Mouse (Mus musculus): ENCODE measurements around the gene Zswim3. TPM values are rescaled to one million over a fixed set of nuclear protein-coding genes. Genes with fewer than 3 reads are reported as not detected.
A peak's percentile ranks its signal among the peaks of the same experiment; 100 is the strongest.

The Zswim3 gene
- polyA plus RNA-seq, 1 experiment from 2014 or later, result 8.8 TPM

DNA sequence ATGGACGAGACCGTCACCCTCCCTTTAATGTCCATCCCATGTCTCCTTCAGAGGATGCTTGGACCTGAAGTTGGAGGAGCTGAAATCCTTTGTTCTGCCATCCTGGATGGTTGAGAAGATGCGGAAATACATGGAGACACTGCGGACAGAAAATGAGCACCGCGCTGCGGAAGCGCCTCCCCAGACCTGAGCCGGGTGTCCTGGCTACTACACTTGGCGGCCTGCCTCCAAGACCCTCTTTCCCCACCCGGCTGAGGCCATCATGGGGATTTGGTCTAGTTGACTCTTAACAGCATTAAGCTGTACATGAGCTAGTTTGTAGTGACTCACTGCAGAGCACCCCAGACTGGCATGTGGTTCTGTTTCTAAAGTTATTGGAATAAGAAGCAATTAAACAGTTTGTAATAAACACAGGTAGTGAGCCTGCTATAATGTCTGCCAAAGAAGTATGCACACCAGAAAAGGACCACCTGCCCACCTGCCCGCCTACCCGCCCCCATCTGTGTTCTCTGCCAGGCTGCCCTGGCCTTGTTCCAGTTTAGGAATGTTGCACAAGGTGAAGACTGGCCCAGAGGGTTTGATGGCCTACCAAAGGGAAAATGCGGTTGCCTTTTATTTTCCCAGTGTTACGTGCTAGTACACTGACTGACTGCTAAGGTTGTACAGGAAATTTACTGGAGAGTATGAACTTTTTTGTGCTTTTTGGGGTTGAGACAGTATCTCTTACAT lies 36.9 kb upstream of the Zswim3 start:
- ATAC-seq (ENCODE audit: insufficient read depth, low FRiP score), result no peak
- Histone ChIP-seq H3K9me3 (replicated peaks; ENCODE audit: control insufficient read depth, low read length) (no peaks in the 10 kb centered on the region), H3K27me3 (ENCODE audit: control insufficient read depth, insufficient read depth, low read length) (no peaks in the 10 kb centered on the region), H3K9ac (ENCODE audit: low read length) (no peak overlapping the region), H3K4me1 (ENCODE audit: control insufficient read depth, insufficient read depth, low read length) (peaks cover 23% of the 10 kb centered on the region), H3K4me2 (ENCODE audit: low read depth, low read length) (no peak overlapping the region), H3K27ac (ENCODE audit: low read length) (no peak overlapping the region), H3K4me3 (replicated peaks; ENCODE audit: low read length) (no peak overlapping the region), H3K36me3 (ENCODE audit: control insufficient read depth, insufficient read depth, low read length) (peaks cover 9% of the 10 kb centered on the region)
- 89% methylated on average over 15 of the region's 15 CpGs for WGBS

DNA sequence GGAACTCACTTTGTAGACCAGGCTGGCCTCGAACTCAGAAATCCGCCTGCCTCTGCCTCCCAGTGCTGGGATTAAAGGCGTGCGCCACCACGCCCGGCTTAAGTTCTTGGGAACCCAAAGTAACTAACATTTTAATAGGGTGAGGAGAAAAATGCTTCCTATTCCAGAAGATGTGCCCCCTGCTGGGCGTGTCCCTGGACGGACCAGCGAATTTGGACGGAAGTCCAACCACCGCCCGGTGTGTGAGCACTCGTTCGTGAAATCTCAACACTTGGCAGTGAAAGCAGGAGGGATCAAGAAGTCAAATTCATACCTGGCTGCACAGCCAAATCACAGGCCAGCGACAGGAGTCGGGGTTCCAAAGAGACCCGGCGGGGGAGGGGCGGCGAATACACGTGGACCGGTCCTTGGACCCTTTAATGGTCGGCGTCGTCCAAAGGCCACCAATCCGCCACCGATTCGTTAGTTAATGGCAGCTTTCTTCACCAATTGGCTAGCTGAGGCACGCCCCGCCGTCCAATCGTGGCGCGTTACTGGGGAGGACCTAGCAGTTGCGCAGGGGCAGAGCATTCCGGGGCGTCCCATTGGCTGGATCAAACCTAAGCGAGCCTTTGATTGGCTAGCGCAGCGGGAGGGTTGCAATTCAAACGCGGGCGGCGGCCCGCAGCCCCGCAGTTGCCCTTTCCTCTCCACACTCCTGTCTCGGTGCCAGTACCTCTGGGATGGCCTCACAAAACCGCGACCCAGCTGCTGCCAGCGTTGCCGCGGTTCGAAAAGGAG lies 35.5 kb upstream of the Zswim3 start, which contains the start of gene Ube2c:
TSS of gene Ube2c (plus strand) at position 641 of the 780 bp plus-strand sequence.
- Histone ChIP-seq H3K36me3 (ENCODE audit: control insufficient read depth, insufficient read depth, low read length) (peaks cover 12% of the 10 kb centered on the region), H3K4me1 (ENCODE audit: control insufficient read depth, insufficient read depth, low read length) (peaks cover 30% of the 10 kb centered on the region), H3K4me3 (replicated peaks; ENCODE audit: low read length) (peak within 1 kb of the TSS; percentile 98), H3K27me3 (ENCODE audit: control insufficient read depth, insufficient read depth, low read length) (no peaks in the 10 kb centered on the region), H3K4me2 (ENCODE audit: low read depth, low read length) (peak within 1 kb of the TSS; percentile 79), H3K27ac (ENCODE audit: low read length) (peak within 1 kb of the TSS; percentile 79), H3K9ac (ENCODE audit: low read length) (peak within 1 kb of the TSS; percentile 88), H3K9me3 (replicated peaks; ENCODE audit: control insufficient read depth, low read length) (no peaks in the 10 kb centered on the region)
- WGBS, result 2% methylated on average over 53 of the region's 53 CpGs
- peak; percentile 98 for ATAC-seq (ENCODE audit: insufficient read depth, low FRiP score)

DNA sequence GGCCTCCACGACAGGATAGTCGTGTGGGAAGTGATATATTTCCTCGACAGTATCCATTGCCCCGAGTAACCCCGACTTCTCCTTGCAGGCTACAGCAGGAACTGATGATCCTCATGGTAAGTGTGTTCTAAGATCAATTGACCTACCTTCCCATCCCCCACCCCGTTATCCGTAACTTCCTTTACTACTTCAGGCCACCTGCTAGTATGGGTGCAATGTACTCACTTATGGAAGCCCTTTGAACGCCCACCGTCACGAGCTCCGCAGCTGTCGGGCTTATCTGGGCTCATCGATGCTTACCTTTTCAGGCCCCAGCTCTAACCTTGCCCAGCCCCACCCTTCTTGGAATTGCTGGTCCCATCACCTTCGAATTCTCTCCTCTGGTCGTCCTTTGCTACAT lies 34.6 kb upstream of the Zswim3 start:
- Histone ChIP-seq H3K27me3 (ENCODE audit: control insufficient read depth, insufficient read depth, low read length) (no peaks in the 10 kb centered on the region), H3K36me3 (ENCODE audit: control insufficient read depth, insufficient read depth, low read length) (peaks cover 12% of the 10 kb centered on the region), H3K4me2 (ENCODE audit: low read depth, low read length) (peak overlapping the region; percentile 79), H3K9ac (ENCODE audit: low read length) (peak overlapping the region; percentile 88), H3K4me3 (replicated peaks; ENCODE audit: low read length) (peak overlapping the region; percentile 98), H3K9me3 (replicated peaks; ENCODE audit: control insufficient read depth, low read length) (no peaks in the 10 kb centered on the region), H3K27ac (ENCODE audit: low read length) (peak overlapping the region; percentile 70), H3K4me1 (ENCODE audit: control insufficient read depth, insufficient read depth, low read length) (peaks cover 30% of the 10 kb centered on the region)
- ATAC-seq (ENCODE audit: insufficient read depth, low FRiP score), result no peak
- WGBS, result 2% methylated on average over 15 of the region's 15 CpGs

DNA sequence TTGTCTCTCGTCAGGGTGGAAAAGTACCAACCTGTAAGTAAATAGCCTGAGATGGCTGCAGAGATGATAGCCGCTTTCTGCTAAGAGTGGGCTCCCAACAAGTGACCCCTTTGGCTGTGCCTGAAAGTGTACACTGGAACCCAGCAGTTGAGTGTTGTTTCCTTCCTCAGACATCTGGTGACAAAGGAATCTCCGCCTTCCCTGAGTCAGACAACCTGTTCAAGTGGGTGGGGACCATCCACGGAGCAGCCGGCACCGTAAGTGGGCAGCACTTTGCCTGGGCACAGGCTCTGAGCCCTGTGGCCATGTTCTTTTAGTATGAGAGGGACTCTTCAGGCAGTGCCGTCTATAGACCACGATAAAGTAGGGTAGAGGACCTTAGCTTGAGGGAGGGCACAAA lies 33.8 kb upstream of the Zswim3 start:
- peak overlapping the region; percentile 98 for H3K4me3 ChIP-seq (replicated peaks; ENCODE audit: low read length)
- no peaks in the 10 kb centered on the region for H3K9me3 ChIP-seq (replicated peaks; ENCODE audit: control insufficient read depth, low read length)
- no peak for ATAC-seq (ENCODE audit: insufficient read depth, low FRiP score)
- no peak overlapping the region for H3K27ac ChIP-seq (ENCODE audit: low read length)
- peak overlapping the region; percentile 79 for H3K4me2 ChIP-seq (ENCODE audit: low read depth, low read length)
- peaks cover 10% of the 10 kb centered on the region for H3K36me3 ChIP-seq (ENCODE audit: control insufficient read depth, insufficient read depth, low read length)
- H3K27me3 ChIP-seq (ENCODE audit: control insufficient read depth, insufficient read depth, low read length), result no peaks in the 10 kb centered on the region
- WGBS, result 67% methylated on average over 8 of the region's 8 CpGs
- H3K9ac ChIP-seq (ENCODE audit: low read length), result peak overlapping the region; percentile 88
- peaks cover 30% of the 10 kb centered on the region for H3K4me1 ChIP-seq (ENCODE audit: control insufficient read depth, insufficient read depth, low read length)

GRCm38 (mm10) chr2:164773229-164773988 lies 31.5 kb upstream of the Zswim3 start:
- H3K4me3 ChIP-seq (replicated peaks; ENCODE audit: low read length), result no peak overlapping the region
- ATAC-seq (ENCODE audit: insufficient read depth, low FRiP score), result no peak
- H3K4me1 ChIP-seq (ENCODE audit: control insufficient read depth, insufficient read depth, low read length), result peaks cover 30% of the 10 kb centered on the region
- H3K9me3 ChIP-seq (replicated peaks; ENCODE audit: control insufficient read depth, low read length), result no peaks in the 10 kb centered on the region
- H3K36me3 ChIP-seq (ENCODE audit: control insufficient read depth, insufficient read depth, low read length), result peaks cover 6% of the 10 kb centered on the region; the same call in 1 of the 2 replicates
- H3K27ac ChIP-seq (ENCODE audit: low read length), result peak overlapping the region; percentile 25
- no peaks in the 10 kb centered on the region for H3K27me3 ChIP-seq (ENCODE audit: control insufficient read depth, insufficient read depth, low read length)
- no peak overlapping the region for H3K9ac ChIP-seq (ENCODE audit: low read length)
- H3K4me2 ChIP-seq (ENCODE audit: low read depth, low read length), result no peak overlapping the region
- WGBS, result 76% methylated on average over 14 of the region's 14 CpGs

DNA sequence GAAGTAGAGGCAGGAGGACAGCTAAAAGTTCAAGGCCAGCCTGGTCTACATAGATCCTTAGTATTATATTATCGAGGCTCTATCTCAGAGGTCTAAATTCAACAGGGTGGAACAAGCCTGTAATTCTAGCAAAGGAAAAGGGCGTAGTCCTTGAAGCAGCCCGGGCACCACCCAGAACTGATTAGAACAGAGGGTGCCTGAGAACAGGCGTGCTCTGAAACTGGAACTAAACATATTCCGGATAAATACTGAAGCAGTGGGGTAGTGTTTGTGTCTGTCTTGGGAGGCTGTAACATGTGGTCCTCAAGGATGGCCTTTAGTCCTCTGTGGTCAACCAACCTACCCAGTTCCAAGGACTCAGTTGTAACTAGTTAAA lies 30.9 kb upstream of the Zswim3 start:
- no peak overlapping the region for H3K4me3 ChIP-seq (replicated peaks; ENCODE audit: low read length)
- WGBS, result 59% methylated on average over 5 of the region's 5 CpGs
- H3K27ac ChIP-seq (ENCODE audit: low read length), result peak overlapping the region; percentile 25
- peaks cover 6% of the 10 kb centered on the region; the same call in 1 of the 2 replicates for H3K36me3 ChIP-seq (ENCODE audit: control insufficient read depth, insufficient read depth, low read length)
- H3K27me3 ChIP-seq (ENCODE audit: control insufficient read depth, insufficient read depth, low read length), result no peaks in the 10 kb centered on the region
- no peak for ATAC-seq (ENCODE audit: insufficient read depth, low FRiP score)
- no peaks in the 10 kb centered on the region for H3K9me3 ChIP-seq (replicated peaks; ENCODE audit: control insufficient read depth, low read length)
- H3K4me1 ChIP-seq (ENCODE audit: control insufficient read depth, insufficient read depth, low read length), result peaks cover 30% of the 10 kb centered on the region
- no peak overlapping the region for H3K4me2 ChIP-seq (ENCODE audit: low read depth, low read length)
- H3K9ac ChIP-seq (ENCODE audit: low read length), result no peak overlapping the region

- Histone ChIP-seq H3K9me3 (replicated peaks; ENCODE audit: control insufficient read depth, low read length) (no peaks in the 10 kb centered on the region), H3K4me2 (ENCODE audit: low read depth, low read length) (no peak overlapping the region), H3K27ac (ENCODE audit: low read length) (no peak overlapping the region), H3K36me3 (ENCODE audit: control insufficient read depth, insufficient read depth, low read length) (peaks cover 6% of the 10 kb centered on the region; the same call in 1 of the 2 replicates), H3K4me3 (replicated peaks; ENCODE audit: low read length) (no peak overlapping the region), H3K4me1 (ENCODE audit: control insufficient read depth, insufficient read depth, low read length) (peaks cover 18% of the 10 kb centered on the region), H3K9ac (ENCODE audit: low read length) (no peak overlapping the region), H3K27me3 (ENCODE audit: control insufficient read depth, insufficient read depth, low read length) (no peaks in the 10 kb centered on the region)
- no peak for ATAC-seq (ENCODE audit: insufficient read depth, low FRiP score)
- 75% methylated on average over 6 of the region's 6 CpGs for WGBS
Observed at GRCm38 (mm10) chr2:164776130-164776529, 28.8 kb upstream of the Zswim3 start.

DNA sequence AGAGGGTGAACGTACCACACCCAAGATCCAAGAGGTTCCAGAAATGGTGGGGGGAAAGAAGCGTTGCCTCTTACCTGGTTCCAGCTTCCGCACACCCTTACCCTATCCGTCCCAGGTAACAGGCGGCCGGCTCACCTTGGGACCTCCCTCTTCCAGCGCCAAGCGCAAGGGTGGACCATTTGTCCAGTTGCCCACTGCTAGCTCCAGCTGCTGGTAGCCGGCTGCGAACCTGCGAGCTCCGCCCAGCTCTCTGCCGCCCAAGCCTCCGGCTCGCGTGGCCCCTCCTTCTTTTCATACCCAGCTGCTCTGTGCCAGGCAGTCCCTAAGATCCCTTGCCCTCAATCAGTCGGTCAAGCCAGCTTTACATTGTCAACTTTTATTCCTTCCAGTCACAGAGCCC lies 28.1 kb upstream of the Zswim3 start:
- no peaks in the 10 kb centered on the region for H3K27me3 ChIP-seq (ENCODE audit: control insufficient read depth, insufficient read depth, low read length)
- H3K27ac ChIP-seq (ENCODE audit: low read length), result no peak overlapping the region
- H3K4me1 ChIP-seq (ENCODE audit: control insufficient read depth, insufficient read depth, low read length), result peaks cover 11% of the 10 kb centered on the region
- no peak for ATAC-seq (ENCODE audit: insufficient read depth, low FRiP score)
- H3K4me3 ChIP-seq (replicated peaks; ENCODE audit: low read length), result no peak overlapping the region
- no peaks in the 10 kb centered on the region for H3K9me3 ChIP-seq (replicated peaks; ENCODE audit: control insufficient read depth, low read length)
- no peak overlapping the region for H3K9ac ChIP-seq (ENCODE audit: low read length)
- WGBS, result 50% methylated on average over 17 of the region's 17 CpGs
- H3K4me2 ChIP-seq (ENCODE audit: low read depth, low read length), result no peak overlapping the region
- H3K36me3 ChIP-seq (ENCODE audit: control insufficient read depth, insufficient read depth, low read length), result peaks cover 6% of the 10 kb centered on the region; the same call in 1 of the 2 replicates

All from stomach, embryonic 16.5 days (tissue).